Mouse (Mus musculus) MEL (cell line): ENCODE data around the gene Igfals.

Experiments
- CHD1 ChIP-seq: IDR thresholded peaks from 2 replicates; pipeline ENCODE4 v1.6.1; 2012; ENCODE audit warnings: low read depth, mild to moderate bottlenecking, inconsistent platforms, low read length, improper control_type of control experiment
- CTCF ChIP-seq, 3 experiments: IDR thresholded peaks in 2 of 3; conservative IDR thresholded peaks in 1 of 3; 2 replicates each; pipeline ENCODE4 v1.5.1; 2011 to 2012; ENCODE audit warnings: low read length in 3 of 3, low read depth in 2 of 3, mild to moderate bottlenecking in 2 of 3, improper control_type of control experiment in 1 of 3, inconsistent platforms in 1 of 3, mixed read lengths in 1 of 3, moderate library complexity in 1 of 3; ENCODE audit not compliant: control insufficient read depth in 1 of 3, insufficient read depth in 1 of 3, poor library complexity in 1 of 3, severe bottlenecking in 1 of 3
- HCFC1 ChIP-seq: IDR thresholded peaks from 2 replicates; pipeline ENCODE4 v1.6.1; 2012; ENCODE audit warnings: low read depth, mild to moderate bottlenecking, inconsistent platforms, low read length, improper control_type of control experiment, moderate library complexity
- MAZ ChIP-seq: IDR thresholded peaks from 2 replicates; pipeline ENCODE4 v1.6.1; 2012; ENCODE audit warnings: low read depth, mild to moderate bottlenecking, inconsistent platforms, low read length, improper control_type of control experiment
- POLR2A ChIP-seq, 2 experiments: IDR thresholded peaks; 2 replicates each; pipeline ENCODE4 v1.6.1; 2011 to 2012; ENCODE audit warnings: low read length in 2 of 2, mild to moderate bottlenecking in 2 of 2, control low read depth in 1 of 2, improper control_type of control experiment in 1 of 2, low read depth in 1 of 2, moderate library complexity in 1 of 2; ENCODE audit not compliant: control insufficient read depth in 1 of 2, insufficient read depth in 1 of 2, poor library complexity in 1 of 2
- RAD21 ChIP-seq: IDR thresholded peaks from 2 replicates; pipeline ENCODE4 v1.6.1; 2011; ENCODE audit warnings: mild to moderate bottlenecking, low read depth, low read length, improper control_type of control experiment

GRCm38 (mm10) chr17:24907591-24907990 is 41.8 kb downstream of the Igfals start:
- TF ChIP-seq CHD1 (no peak), HCFC1 (no peak), CTCF (IDR thresholded peaks at IDR 0.05 in 2 of 3, conservative IDR thresholded peaks at IDR 0.05 in 1 of 3; ENCODE audit: control insufficient read depth in 1 of 3, insufficient read depth in 1 of 3, low read depth in 2 of 3, low read length in 3 of 3, poor library complexity in 1 of 3, severe bottlenecking in 1 of 3) (no peak), POLR2A (IDR thresholded peaks at IDR 0.05; ENCODE audit: control insufficient read depth in 1 of 2, insufficient read depth in 1 of 2, low read depth in 1 of 2, low read length in 2 of 2, poor library complexity in 1 of 2) (no peak), MAZ (no peak), RAD21 (no peak)
